In the genomic region with DNA sequence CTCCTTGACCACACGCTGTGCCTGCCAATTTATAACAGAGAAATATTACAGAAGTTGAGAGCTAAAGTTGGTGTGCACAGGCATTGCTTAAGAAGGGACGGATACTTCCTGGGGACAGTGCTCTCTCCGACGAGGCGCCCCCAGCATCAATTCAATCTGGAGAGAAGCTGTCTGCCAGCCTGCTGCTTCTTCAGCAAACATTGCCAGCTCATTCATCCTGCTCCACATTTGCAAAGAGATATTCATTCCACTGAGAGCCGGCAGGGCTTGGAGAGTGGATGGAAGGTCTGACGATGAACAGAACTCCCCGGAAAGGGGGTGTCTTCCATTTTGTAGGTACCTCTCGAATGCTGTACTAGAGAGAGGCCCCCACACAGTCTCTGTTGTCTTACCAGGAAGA, we compare ENCODE assay signal across 14 mouse cellular contexts.
A peak's percentile ranks its signal among the peaks of the same experiment; 100 is the strongest.
DNase-seq lines count a peak whose midpoint lies in the region.
"Had no signal": no experiment of that assay in that cellular context is flagged by ENCODE, and none has a peak within 500 bp of the region (broad histone marks: within the 10 kb centered on the region; RNA-seq: fewer than 3 reads in every experiment).

No protein-coding gene starts in this region.

- peak; percentile 34 for DNase-seq in layer of hippocampus, adult 11-12 months (ENCODE audit: low spot score)
- DNase-seq in layer of hippocampus, adult 9-10 months (ENCODE audit: low spot score): no peak
- DNase-seq in right cerebral cortex, adult 18-20 months: peak; percentile 29
- DNase-seq in right cerebral cortex, postnatal 4 days: no peak
- DNase-seq in layer of hippocampus, postnatal 14 days (ENCODE audit: low spot score in 2 of 2): peak; percentile 43 to 50
- DNase-seq in c-Kit-positive CD71-positive TER-119-positive erythroid progenitor cells, embryonic 14.5 days (ENCODE audit: low spot score): no peak
- DNase-seq in adrenal gland, postnatal 4 days (ENCODE audit: low spot score in 2 of 2): no peak
- DNase-seq: cerebellum, postnatal 25 days; heart, adult 11 months; heart, postnatal 36 days; kidney, postnatal 36 days; lung, adult 18-20 months; retina, postnatal 1 day; thymus, adult 2 months had no signal

Comparison
In these comparisons a context has a peak if more than half of its experiments do, and no peak if none do; other contexts are left out.
1. DNase-seq: peak in layer of hippocampus, adult 11-12 months (single experiment), right cerebral cortex, adult 18-20 months (single experiment) and layer of hippocampus, postnatal 14 days (2 of 2); none in layer of hippocampus, adult 9-10 months (single experiment), right cerebral cortex, postnatal 4 days (single experiment), c-Kit-positive CD71-positive TER-119-positive erythroid progenitor cells, embryonic 14.5 days (single experiment) and adrenal gland, postnatal 4 days (0 of 2).